ENCODE assay signal across 8 mouse cellular contexts in genomic region chr16:20535296-20536080, GRCm38 (mm10). TPM values are rescaled to one million over a fixed set of nuclear protein-coding genes. Genes with fewer than 3 reads are reported as not detected.
DNase-seq lines count a peak whose midpoint lies in the region; ATAC-seq and TF ChIP-seq lines count a peak whose summit lies in the region.

Gene Ap2m1, plus strand, starts transcription at chr16:20535478.

- H3K36me3 ChIP-seq in megakaryocyte, embryonic 14.5 days (replicated peaks; ENCODE audit: low read length), result peaks cover 70% of the 10 kb centered on the region

- H3K4me1 ChIP-seq in cortical plate, adult 2 months (ENCODE audit: control insufficient read depth, insufficient read depth, low read length), result peaks cover 7% of the 10 kb centered on the region
- H3K4me1 ChIP-seq in megakaryocyte, embryonic 14.5 days, result peaks cover 45% of the 10 kb centered on the region

- no peaks in the 10 kb centered on the region for H3K9me3 ChIP-seq in megakaryocyte, embryonic 14.5 days

- no peak for TF ChIP-seq CTCF in cortical plate, adult 2 months (IDR thresholded peaks at IDR 0.05; ENCODE audit: extremely low read depth, insufficient read depth, low read length)

- peak within 1 kb of the TSS; percentile 79 for H3K27ac ChIP-seq in cortical plate, adult 2 months (ENCODE audit: insufficient read depth, low read length)

- ATAC-seq in activated CD4-positive, CD25-positive, alpha-beta regulatory T cell, adult 4 months, result peak; percentile 100

- peak; percentile 51 for TF ChIP-seq POLR2A in cortical plate, adult 2 months (IDR thresholded peaks at IDR 0.05; ENCODE audit: extremely low read depth, insufficient read depth, low read length)

- DNase-seq in gastrocnemius, adult 8-10 months (ENCODE audit: low spot score in 2 of 2), result peak; percentile 88 to 90
- DNase-seq in hindlimb bud, embryonic 11.5 days (ENCODE audit: extremely low spot score, low read depth, low spot score), result peak; percentile 99
- DNase-seq in left cerebral cortex, adult 8-10 months (ENCODE audit: low spot score in 2 of 2), result peak; percentile 75 to 98
- DNase-seq in right cerebral cortex, postnatal 10 days (ENCODE audit: low spot score in 2 of 2), result peak; percentile 97 to 99
- peak; percentile 80 for DNase-seq in urinary bladder, postnatal 25 days (ENCODE audit: low spot score)

- no peaks in the 10 kb centered on the region for H3K27me3 ChIP-seq in megakaryocyte, embryonic 14.5 days (replicated peaks)

- peak within 1 kb of the TSS; percentile 62 for H3K4me3 ChIP-seq in cortical plate, adult 2 months (ENCODE audit: insufficient read depth, low read length)
- H3K4me3 ChIP-seq in megakaryocyte, embryonic 14.5 days (replicated peaks), result peak within 1 kb of the TSS; percentile 100

RNA-seq across cellular contexts. Expression of gene Ap2m1, which starts in this region (rescaled TPM):
- polyA plus RNA-seq in activated CD4-positive, CD25-positive, alpha-beta regulatory T cell, adult 4 months (2017; shearing (Covaris generic)), result 100 to 1,000 TPM; 467 to 550 TPM
- 1,329 and 1,383 TPM in 2 replicates for polyA plus RNA-seq in cortical plate, adult 2 months (2012; rRNA removed)
- total RNA-seq in gastrocnemius, adult 8-10 months (2022), result 100 to 1,000 TPM; 113 to 138 (median 134) TPM
- total RNA-seq in left cerebral cortex, adult 8-10 months (2022), result 100 to 1,000 TPM; 794 to 854 (median 817) TPM
- 49.0 and 228 TPM in 2 replicates for polyA plus RNA-seq in megakaryocyte, embryonic 14.5 days (2012; ENCODE audit: insufficient read depth, low replicate concordance)

Comparison
In these comparisons a context has a peak if more than half of its experiments do, and no peak if none do; other contexts are left out.
1. Peak in every context shown above with its lines: DNase-seq, ATAC-seq, H3K4me3 ChIP-seq and H3K27ac ChIP-seq.
2. RNA of gene Ap2m1 (total RNA-seq): 794 to 854 TPM in left cerebral cortex, adult 8-10 months; 113 to 138 TPM in gastrocnemius, adult 8-10 months; every median in the first group is over 4 times any median in the second.